Mouse (Mus musculus): ENCODE data around the gene Mdh2.

Mdh2 gene

DNA sequence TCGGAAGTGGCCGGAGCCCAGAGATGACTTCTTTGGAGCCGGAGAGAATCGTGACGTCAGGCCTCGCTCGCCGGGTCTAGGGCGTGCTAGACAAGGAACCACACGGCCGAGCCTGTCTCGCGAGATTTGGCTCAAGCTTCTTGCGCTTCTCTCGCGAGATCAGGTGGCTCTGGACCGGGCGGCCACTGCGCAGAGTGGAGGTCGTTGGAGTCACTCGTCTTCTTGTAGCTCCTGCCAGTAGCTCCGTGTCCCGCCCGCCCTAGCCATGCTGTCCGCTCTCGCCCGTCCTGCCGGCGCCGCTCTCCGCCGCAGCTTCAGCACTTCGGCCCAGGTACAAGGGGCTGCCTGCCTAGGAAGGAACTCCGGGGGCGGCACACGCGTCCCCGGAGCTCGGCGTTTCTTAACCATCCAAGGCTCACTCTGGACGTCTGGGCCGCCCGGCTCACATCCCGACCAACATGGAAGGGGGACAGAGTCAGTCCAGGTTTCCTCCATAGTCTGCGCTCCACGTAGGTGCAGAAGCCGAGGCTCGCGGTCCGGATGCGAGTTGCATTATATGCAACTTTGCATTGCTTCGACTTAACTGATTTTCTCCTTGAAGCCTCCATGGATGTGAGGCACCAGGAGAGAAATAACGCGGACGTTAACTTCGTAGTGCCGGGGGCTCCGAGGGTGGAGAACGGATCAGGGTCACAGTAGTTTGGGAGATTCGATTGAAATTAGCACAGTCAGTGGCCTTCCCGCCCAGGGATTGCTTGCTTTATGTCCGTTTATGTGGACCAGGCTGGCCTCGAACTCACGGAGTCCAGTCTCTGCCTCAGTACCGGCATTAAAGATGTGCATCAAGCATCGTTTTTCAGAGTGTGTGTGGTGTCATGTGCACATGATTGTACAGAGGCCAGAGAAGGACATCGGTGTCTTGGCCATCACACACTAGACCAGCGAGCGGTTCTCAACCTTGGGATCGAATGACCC lies at the start of gene Mdh2:
Gene Mdh2, plus strand, starts transcription at position 10 of the 975 bp plus-strand sequence.
- DNase-seq = peak; percentile 98 to 100

DNA sequence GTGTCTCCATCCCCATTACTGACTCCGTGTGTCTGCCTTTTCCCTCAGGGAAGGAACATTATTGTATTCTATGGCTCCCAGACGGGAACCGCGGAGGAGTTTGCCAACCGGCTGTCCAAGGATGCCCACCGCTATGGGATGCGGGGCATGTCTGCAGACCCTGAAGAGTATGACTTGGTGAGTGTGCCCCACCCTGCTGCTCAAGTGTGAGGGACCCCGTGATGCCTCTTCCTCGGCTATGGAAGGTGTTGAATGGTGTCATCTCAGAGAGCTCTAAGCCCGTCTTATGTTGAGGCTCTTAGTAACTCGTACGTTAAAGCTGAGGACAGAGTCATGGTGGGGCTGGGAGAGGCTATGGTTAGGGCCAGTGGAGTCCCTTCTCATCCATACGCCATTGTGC lies 48.9 kb upstream of the Mdh2 start:
- no peak for DNase-seq

GRCm38 (mm10) chr5:135730278-135730677 lies 48.0 kb upstream of the Mdh2 start:
- peak in 1 of 2 experiments; percentile 48 for DNase-seq

DNA sequence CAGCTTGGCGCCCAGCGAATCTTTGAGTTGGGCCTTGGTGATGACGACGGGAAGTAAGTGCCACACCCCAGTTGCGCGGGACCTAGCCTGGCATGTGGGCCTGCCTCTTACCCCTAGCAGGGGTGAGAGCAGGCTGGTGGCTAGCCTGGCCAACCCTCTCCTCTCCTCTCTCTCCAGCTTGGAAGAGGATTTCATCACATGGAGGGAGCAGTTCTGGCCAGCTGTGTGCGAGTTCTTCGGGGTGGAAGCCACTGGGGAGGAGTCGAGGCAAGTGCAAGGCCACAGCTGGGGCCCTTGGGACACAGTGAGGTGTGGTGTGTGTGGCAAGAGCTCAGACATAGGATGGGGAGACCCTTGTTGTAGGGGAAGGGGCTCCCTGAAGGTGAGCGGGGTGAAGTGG lies 47.4 kb upstream of the Mdh2 start:
- no peak for DNase-seq

DNA sequence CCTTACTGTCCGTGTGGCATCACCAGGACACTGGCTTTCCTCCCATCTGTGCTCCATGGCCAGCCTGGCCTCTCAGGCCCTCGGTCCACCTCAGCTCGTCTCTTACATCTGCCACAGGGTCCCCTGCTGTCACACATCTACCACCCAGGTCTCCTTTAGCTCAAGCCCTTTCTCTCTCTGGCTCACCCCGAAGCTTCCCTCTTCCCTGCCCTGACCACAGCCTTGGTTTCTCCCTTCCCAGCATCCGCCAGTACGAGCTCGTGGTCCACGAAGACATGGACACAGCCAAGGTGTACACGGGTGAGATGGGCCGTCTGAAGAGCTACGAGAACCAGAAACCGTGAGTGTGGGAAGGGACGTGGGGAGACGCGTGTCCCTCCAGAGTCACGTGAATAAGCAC lies 47.0 kb upstream of the Mdh2 start:
- no peak for DNase-seq

DNA sequence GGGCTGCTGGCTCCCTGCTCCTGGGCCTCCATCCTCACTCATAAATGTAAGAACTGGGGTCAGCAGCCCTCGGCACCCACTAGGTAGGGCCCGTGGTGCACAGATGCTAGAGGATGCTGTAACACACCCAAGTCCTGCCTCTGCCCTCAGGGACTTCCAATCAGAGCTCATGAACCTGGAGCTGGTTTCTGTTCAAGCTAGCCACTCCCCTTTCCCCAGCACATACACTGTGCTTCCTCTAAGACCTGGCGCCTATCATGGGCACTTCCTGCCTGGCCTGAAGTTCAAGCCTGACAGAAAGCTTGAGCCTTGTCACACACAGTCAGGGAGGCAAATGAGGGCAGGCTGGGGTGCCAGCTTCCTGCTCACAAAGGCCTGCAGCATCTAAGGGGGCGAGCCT lies 45.2 kb upstream of the Mdh2 start:
- DNase-seq = no peak

GRCm38 (mm10) chr5:135734057-135734680 lies 44.1 kb upstream of the Mdh2 start:
- DNase-seq = no peak

GRCm38 (mm10) chr5:135735741-135736140 lies 42.5 kb upstream of the Mdh2 start:
- no peak for DNase-seq

DNA sequence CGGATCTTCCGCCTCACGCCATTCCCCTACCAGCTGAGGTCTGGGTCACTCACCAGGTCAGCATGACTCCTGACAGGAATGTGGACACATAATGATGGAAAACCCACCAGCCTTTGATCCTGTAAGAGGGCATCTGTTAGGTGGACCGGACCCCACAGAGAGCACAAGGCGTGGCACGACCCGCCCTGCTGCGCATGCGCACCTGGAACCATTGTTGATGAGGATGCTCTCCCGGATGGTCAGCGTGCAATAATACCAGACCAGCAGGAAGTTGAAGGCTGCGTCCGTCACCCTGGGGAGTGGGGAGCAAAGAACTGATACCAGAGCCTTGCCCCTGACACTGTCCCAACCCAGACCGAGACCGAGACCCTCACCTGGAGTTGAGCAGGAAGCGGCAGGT lies 41.7 kb upstream of the Mdh2 start:
- no peak for DNase-seq

DNA sequence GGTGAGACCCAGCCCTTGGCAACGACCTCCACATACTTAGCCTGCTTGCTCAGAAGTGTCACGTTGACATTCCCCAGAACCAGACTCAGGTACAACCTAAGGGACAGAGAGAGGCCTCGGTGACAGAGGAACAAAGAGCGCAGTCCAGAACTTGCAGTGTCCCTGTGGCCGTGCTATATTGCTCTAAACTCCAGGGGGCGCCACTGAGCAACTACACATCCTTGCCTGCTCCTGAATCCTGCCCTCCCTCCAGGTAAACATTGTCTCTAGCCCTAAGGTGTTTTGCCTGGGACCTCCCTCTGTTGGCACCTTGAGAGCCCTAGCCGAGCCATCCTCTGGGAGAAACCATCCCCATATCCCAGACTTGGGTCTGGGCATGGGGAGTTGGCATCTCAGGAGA lies 41.1 kb upstream of the Mdh2 start:
- no peak for DNase-seq

GRCm38 (mm10) chr5:135738266-135738665 lies 40.0 kb upstream of the Mdh2 start:
- DNase-seq = no peak

GRCm38 (mm10) chr5:135742156-135742555 lies 36.1 kb upstream of the Mdh2 start:
- DNase-seq = no peak

DNA sequence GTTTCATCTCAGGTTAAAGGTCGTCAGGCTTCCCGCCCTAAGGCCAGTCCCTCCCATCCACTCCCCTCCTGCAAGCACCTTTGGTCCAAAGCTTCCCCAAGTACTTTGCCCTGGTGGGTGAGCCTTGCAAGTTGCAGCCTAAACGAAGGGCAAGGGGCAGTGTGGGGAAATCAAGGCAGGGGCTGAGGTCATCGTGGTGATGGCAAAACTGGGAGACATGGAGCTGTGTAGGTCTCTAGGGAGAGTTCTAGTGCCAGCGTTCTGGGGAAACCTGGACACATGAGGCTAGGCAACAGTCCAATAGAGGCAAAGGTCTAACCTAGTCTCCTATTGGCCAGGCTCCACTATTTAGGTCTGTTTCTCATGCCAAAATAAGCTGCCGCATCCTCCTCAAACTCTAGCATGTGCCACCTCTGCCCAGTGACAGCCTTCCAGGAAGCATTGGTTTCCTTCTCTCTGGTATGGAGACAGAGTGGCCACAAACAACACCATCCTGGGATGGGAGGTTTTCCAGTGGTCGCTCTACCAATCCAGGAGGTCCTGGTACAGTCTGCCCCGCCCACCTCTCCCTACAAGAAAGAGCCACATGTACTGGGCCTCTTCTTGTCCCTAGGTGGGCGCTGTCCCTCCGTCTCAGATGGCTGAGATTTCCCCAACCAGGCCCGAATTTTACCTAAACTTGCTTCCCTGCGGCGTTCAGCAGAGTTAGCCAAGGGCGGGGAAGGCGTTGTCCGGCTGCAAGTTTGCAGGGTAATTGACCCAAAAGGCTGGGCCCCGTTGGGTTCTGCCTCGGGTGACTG lies 35.1 kb upstream of the Mdh2 start:
- no peak for DNase-seq

GRCm38 (mm10) chr5:135743741-135744609 lies 34.3 kb upstream of the Mdh2 start, which contains the start of gene Tmem120a:
Tmem120a (minus strand) TSS chr5:135744448.
- peak; percentile 93 to 96 for DNase-seq

DNA sequence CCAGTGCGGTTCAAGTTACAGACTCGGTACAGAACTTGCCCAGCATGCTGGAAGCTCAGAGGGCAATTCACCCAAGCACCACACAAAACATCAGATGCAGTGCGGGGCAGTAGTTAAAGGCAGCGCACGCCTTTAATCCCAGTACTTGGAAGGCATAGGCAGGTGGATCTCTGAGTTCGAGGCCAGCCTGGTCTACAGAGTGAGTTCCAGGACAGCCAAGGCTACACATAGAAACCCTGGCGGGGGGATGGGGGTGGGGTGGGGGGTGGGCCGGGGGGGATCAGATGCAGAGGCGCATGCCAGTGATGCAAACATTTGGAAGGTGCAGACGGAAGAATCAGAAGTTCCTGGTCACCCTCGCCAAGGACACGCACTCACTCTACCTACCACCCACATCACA lies 33.5 kb upstream of the Mdh2 start:
- DNase-seq = no peak

DNA sequence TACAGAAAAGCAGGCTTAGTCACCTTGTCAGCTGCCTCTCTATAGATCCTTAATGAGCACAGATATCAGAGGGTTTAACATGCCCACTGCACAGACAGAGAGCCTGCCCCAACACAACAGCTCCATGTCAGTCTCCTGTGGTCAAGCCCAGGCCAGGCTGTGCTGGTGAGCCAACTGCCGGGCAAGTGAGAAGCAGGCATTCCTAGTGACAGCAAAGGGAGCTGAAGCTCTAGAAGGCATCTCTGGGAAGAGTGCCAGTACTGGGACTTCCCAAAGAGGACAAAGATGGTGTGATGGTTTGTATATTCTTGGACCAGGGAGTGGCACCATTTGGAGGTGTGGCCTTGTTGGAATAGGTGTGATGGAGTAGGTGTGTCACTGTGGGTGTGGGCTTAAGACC lies 27.2 kb upstream of the Mdh2 start:
- no peak for DNase-seq

- no peak for DNase-seq
Measured at GRCm38 (mm10) chr5:135751595-135751994, 26.7 kb upstream of the Mdh2 start.

GRCm38 (mm10) chr5:135761881-135762280 lies 16.4 kb upstream of the Mdh2 start:
- no peak for DNase-seq

DNA sequence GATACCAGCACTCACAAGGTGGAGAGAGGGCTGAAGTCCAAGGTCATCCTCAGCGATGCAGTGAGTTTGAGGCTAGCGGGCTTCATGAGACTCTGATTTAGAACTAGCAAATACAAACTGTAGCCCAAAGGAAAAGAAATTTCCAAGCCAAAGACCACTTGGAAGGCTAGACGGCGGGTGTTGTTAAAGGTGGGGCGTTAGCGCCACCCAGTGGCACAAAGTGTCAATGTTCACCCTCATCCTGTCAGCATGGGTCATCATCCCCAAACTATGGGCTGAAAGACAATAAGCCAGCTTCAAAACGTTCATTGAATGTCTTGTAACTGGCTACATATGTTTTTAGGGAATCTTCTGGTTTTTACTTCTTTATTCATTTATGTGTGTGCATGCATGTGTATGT lies 14.8 kb upstream of the Mdh2 start:
- DNase-seq = peak; percentile 78 to 82

DNA sequence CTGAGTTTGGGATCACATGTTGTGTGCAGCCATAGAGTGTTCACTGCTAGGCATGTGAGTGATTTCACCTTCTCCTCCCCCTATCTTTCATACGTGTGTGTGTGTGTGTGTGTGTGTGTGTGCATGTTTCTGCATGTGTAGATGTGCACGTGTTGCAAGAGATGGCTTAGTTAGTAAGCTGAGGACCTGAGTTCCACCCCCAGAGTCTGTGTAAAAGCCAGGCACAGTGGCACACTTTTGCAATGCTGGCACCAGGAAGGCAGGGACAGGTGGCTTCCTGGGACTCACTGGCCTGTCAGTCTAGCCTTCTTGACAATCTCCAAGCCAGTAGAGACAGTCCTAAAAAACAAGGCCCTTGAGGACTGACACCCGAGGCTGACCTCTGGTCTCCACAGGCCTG lies 13.3 kb upstream of the Mdh2 start:
- DNase-seq = no peak

- DNase-seq = no peak
Measured at GRCm38 (mm10) chr5:135772519-135772918, 5.8 kb upstream of the Mdh2 start.

- no peak for DNase-seq
Measured at GRCm38 (mm10) chr5:135776546-135776945, 1.7 kb upstream of the Mdh2 start.
